Mouse (Mus musculus) kidney, adult 11 months (tissue): ENCODE measurements around the gene Tas2r125.
"Not testable (repeated sequence)": the region's sequence is repeated elsewhere in the genome, so short reads cannot be mapped to it uniquely, and the experiment has no call there.

Source experiments
- DNase-seq: peaks from one replicate; pipeline ENCODE4 v3.0.0; 2022

The Tas2r125 gene

GRCm38 (mm10) chr6:132909351-132909750, at the start of gene Tas2r125:
TSS of gene Tas2r125 (plus strand) at chr6:132909651.
- DNase-seq = no peak

- DNase-seq = no peak
Measured at GRCm38 (mm10) chr6:132867708-132868107, 41.7 kb upstream of the Tas2r125 start, which contains the start of gene Tas2r110. TSS of gene Tas2r110 (plus strand) at chr6:132868008.

GRCm38 (mm10) chr6:132892711-132893110, 16.7 kb upstream of the Tas2r125 start, which contains the start of gene Tas2r113:
TSS of gene Tas2r113 (plus strand) at chr6:132893011.
- no peak for DNase-seq

- DNase-seq = not testable (repeated sequence)
Measured at GRCm38 (mm10) chr6:132941376-132941775, 31.9 kb downstream of the Tas2r125 start.

- DNase-seq = no peak
Measured at GRCm38 (mm10) chr6:132950802-132951201, 41.4 kb downstream of the Tas2r125 start, which contains the start of gene Tas2r129. TSS of gene Tas2r129 (plus strand) at chr6:132951102.

- DNase-seq = no peak
Measured at GRCm38 (mm10) chr6:132957819-132958218, 48.4 kb downstream of the Tas2r125 start, which contains the start of gene Tas2r131. TSS of gene Tas2r131 (minus strand) at chr6:132957919.
